ENCODE assay signal across 15 mouse cellular contexts in the genomic region with DNA sequence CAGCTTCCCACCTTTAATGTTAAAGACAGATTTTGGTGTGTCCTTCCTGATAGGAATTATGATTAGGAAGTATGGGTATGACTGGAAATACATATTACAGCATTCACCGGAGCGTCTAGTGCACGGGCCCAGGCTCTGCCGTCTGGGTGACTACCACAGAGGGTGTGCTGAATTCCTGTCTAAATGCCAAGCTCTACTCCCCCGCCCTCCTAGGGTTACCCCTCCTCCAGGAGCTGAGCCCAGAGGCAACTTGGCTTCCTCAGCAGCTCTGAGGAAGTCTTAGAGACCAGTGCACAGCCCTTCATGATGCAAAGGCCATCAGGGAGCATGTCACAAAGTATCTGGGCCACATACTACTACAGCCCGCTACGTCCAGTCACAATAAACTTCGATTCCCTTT. TPM values are rescaled to one million over a fixed set of nuclear protein-coding genes. Genes with fewer than 3 reads are reported as not detected.
DNase-seq lines count a peak whose midpoint lies in the region; ATAC-seq lines count a peak whose summit lies in the region.
"Had no signal": no experiment of that assay in that cellular context is flagged by ENCODE, and none has a peak within 500 bp of the region (broad histone marks: within the 10 kb centered on the region; RNA-seq: fewer than 3 reads in every experiment).

No protein-coding gene starts in this region.

- H3K4me2 ChIP-seq in intestine, embryonic 15.5 days (replicated peaks) = no peak overlapping the region
- H3K4me2 ChIP-seq: midbrain, embryonic 12.5 days had no signal

- no peaks in the 10 kb centered on the region for H3K36me3 ChIP-seq in intestine, embryonic 15.5 days
- H3K36me3 ChIP-seq: midbrain, embryonic 12.5 days had no signal

- no peaks in the 10 kb centered on the region for H3K9me3 ChIP-seq in intestine, embryonic 15.5 days
- H3K9me3 ChIP-seq: midbrain, embryonic 12.5 days had no signal

- no peaks in the 10 kb centered on the region for H3K27me3 ChIP-seq in intestine, embryonic 15.5 days (replicated peaks)
- H3K27me3 ChIP-seq: midbrain, embryonic 12.5 days had no signal

- ATAC-seq in intestine, embryonic 15.5 days = no peak
- ATAC-seq in megakaryocyte, adult 5-6 weeks (ENCODE audit: poor library complexity, severe bottlenecking) = no peak
- ATAC-seq: hindbrain, embryonic 16.5 days had no signal

- H3K4me3 ChIP-seq in intestine, embryonic 15.5 days (replicated peaks) = no peak overlapping the region
- H3K4me3 ChIP-seq: forebrain, embryonic 10.5 days; heart, adult 2 months; midbrain, embryonic 12.5 days had no signal

- no peak overlapping the region for H3K27ac ChIP-seq in intestine, embryonic 15.5 days
- H3K27ac ChIP-seq: forebrain, embryonic 10.5 days; heart, adult 2 months; midbrain, embryonic 12.5 days had no signal

- no peak overlapping the region for H3K9ac ChIP-seq in intestine, embryonic 15.5 days
- H3K9ac ChIP-seq: midbrain, embryonic 12.5 days had no signal

- H3K4me1 ChIP-seq in intestine, embryonic 15.5 days (replicated peaks) = peaks cover 23% of the 10 kb centered on the region

- DNase-seq in kidney, adult 11 months = peak; percentile 25
- no peak for DNase-seq in kidney, postnatal 25 days
- peak; percentile 85 for DNase-seq in Muller cell, postnatal 12 days (ENCODE audit: inconsistent ontology term)
- DNase-seq in fibroblast of lung, adult 2 months (ENCODE audit: low read depth) = peak; percentile 72
- peak; percentile 59 for DNase-seq in lung, postnatal 10 days
- DNase-seq: adrenal gland, adult 8-10 months; cerebellum, adult 11-12 months; embryo, embryonic 11 days; thymus, postnatal 14 days had no signal

- WGBS in intestine, embryonic 15.5 days = 84% methylated on average over 8 of the region's 8 CpGs

RNA-seq across cellular contexts. Expression of a gene that starts 25.7 kb away (rescaled TPM):
- polyA plus RNA-seq in intestine, embryonic 15.5 days (2015; fragmentation: Nextera tagmentation; extraction: Ambion mirVana) = 33.0 and 43.9 TPM in 2 replicates
- 10.4 and 11.3 TPM in 2 replicates for total RNA-seq in megakaryocyte, adult 5-6 weeks (2015)
- 19.9 and 22.0 TPM in 2 replicates for total RNA-seq in megakaryocyte, adult 5-6 weeks (2017)

Comparison
In these comparisons a context has a peak if more than half of its experiments do, and no peak if none do; other contexts are left out.
1. DNase-seq: peak in kidney, adult 11 months (single experiment), Muller cell, postnatal 12 days (single experiment), fibroblast of lung, adult 2 months (single experiment) and lung, postnatal 10 days (single experiment); none in kidney, postnatal 25 days (0 of 2).